Mouse (Mus musculus): ENCODE measurements at regions not wholly inside any gene's neighbourhood (a gene's known extent, or its start where the extent isn't known, plus 50 kb on each side); places are given as distances from the start of the nearest gene placed in this dataset.

DNA sequence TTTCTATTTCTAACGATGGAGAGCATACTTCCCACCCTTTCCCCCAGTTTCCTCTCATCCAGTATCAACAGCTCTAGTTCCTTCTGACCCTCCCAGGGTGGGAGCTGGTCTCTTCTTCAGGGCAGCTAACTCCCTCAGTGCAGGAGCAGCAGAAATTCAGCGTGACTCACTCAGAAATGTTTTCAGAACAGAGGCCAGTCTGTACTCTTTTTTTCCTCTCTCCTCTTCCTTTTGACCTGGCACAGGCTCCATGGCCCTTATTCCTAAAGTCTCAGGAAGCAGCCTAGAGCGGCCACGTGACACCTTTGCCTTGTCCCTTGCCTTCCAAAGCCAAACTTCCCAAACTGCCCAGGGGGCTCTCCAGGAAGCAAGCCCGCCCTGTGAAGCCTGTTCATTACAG is 55.4 kb downstream of the Pja1 start:
- DNase-seq (ENCODE audit: extremely low read depth, low read depth): no peak

DNA sequence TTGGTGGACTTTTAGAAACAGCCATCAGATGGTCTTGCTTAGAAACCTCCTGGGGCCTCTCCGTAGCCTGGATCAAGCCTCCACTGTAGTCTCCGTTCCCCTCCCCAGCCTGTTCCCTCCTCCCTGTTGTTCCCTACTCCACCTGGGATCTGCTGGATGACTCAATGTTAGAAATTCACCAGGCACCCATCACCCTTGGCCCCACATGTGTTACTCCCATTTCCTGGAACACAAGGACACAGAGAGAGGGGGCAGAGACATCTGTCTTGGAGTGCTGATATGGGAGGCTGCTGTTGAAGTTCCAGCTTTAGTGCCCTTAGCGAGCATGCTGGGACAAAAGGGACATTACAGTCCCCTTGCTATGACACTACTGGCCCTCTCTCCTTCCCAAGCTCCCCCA is 60.1 kb downstream of the Pja1 start:
- no peak for DNase-seq (ENCODE audit: extremely low read depth, low read depth)

DNA sequence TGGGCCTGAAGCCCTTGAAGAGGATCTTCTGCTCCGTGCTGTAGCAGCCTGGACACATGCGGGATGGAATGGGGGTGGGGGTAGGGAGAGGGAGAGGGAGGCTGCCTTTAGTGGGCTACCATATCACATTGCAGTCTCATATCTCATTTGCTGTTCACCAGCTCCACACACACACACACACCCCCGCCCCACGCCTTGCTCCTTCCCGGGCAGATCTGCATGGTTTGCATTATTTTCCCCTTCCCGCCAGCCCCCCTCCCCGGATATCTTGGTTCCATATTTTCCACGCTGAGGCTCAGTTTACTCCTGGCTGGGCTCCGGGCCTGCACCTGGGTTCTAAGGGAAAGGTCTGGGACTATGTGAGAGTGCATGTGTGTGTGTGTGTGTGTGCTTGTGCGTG is 61.2 kb downstream of the Pja1 start:
- no peak for DNase-seq (ENCODE audit: extremely low read depth, low read depth)

DNA sequence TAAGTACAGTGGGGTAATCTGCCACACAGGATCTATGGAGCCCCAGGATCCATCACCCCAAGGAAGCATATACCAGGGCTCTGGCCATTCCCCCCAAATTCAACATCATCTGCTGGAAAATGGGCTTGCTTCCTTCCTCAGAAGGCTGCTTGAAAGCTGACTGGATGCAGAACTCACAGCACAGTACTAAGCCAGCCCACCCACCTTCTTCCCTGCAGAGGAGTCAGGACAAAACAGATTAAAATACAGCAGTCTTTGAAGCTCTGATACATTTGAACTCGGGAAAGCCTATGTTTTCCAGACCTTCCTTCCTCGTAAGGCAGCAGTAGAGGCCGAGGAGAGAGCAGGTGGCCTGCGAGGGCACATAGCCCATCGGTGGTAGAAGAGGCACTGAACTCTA is 61.7 kb downstream of the Pja1 start:
- no peak for DNase-seq (ENCODE audit: extremely low read depth, low read depth)

DNA sequence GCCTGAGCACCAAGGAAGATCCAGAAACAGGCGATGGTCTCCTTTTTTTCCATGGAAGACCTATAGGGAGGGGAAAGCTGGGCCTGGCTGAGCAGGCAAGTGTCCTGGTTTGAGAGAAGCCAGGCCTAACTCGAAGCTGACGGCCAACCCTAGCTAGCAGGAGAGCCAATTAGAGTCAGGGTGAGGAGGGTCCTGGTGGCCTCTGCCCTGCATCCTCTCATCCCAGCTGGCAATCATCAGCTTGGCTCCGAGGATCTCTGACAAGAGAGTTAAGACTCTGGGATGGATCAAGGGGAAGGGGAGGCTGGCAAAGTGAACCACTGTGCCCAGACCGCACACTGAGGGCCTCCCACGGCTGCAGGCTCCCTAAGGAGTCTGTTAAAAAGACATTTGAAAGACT is 62.3 kb downstream of the Pja1 start:
- DNase-seq (ENCODE audit: extremely low read depth, low read depth): no peak

DNA sequence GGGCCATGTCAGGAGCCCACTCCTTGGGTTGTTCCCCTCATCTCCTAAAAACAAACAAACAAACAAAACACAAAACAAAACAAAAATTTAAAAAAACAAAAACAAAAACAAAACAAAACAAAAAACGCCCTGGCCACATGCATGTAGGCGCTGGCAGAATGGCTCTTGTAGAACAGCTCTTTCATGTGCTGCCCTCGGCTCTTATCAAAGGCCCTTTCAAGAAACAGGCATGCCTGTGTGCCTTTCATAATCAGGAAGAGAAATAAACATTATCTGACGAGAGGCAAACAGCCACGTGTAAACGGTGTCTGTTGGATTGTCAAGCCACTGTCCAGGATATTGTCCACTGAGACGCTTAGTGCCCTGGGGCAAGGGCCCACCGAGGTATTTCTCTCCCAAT is 65.2 kb downstream of the Pja1 start:
- no peak for DNase-seq (ENCODE audit: extremely low read depth, low read depth)

DNA sequence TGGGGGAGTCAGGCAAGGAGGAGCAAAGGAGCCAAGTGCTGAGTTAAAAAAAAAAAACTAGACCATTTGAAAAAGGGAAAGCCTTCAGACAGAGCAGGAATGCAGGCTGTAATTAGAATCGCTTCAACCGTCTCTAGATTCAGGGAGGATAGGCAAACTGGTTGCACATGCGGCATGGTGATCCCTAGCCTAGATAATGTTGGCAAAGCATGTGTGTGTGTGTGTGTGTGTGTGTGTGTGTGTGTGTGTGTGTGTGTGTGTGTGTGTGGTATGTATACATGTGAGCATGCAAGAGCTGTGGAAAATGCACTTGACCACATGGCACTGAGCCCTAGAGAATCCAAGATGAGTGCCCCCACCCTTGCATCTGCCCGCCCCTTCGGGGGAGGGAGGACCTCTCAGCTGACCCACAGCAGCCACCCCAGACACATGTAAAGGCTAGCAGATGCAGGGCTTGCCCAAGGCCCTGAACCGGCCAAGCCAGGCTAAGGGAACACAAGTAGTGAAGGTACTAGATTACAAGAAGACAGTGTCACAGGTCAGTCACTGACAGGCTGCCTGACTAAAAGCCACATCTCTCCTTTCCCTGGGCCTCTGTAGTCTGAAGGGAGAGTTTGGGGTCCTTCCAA is 67.4 kb downstream of the Pja1 start:
- DNase-seq (ENCODE audit: extremely low read depth, low read depth): no peak

DNA sequence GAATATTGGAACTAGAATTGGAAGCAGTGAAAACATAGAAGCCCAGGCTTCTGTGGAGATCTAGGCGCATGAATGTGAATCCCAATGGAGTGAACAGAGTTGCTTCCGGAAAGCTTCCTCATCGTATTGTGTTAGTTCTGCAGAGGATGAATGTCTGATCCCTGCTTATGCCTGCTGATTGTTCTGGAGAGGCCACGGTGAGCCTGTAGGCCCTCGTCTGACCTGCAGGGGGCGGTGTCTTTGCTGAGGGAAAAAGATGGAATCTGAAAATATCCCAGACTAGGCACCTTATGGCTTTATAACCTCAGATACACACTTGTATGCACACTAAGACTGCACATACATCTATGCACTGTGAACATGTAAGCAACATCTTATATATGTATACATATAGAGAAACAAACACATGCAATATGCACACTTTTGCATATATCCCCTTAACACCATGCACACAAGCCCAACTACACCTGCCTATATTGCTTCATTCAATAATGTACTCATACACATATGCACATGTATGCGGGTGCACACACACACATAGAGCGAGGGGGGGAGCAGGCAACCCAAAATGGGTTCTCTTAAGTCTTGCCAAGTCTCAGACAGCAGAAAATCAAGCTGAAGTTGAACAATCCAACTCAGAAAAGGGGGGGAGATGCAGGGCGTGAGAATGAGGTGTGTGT is 68.1 kb downstream of the Pja1 start:
- no peak for DNase-seq (ENCODE audit: extremely low read depth, low read depth)

DNA sequence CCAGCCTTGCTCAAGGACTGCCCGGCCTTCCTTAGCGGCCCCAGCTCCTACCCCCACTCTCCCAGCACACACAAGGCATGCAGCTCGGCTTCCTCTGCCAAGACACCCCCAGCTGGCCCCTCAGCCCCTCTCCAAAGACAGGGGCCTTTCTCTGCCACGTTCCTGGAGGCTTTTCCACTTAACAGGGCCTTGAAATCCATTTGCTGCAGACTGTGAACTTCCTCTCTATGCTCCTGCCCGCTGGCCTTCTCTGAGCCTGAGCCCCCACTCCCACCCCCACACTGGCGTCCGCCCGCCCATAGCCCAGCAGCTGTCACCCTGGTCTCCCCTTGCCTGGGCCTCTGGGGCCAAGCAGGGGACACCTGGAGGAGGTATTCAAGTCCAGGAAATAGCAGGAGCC is 73.7 kb downstream of the Pja1 start:
- no peak for DNase-seq (ENCODE audit: extremely low read depth, low read depth)

DNA sequence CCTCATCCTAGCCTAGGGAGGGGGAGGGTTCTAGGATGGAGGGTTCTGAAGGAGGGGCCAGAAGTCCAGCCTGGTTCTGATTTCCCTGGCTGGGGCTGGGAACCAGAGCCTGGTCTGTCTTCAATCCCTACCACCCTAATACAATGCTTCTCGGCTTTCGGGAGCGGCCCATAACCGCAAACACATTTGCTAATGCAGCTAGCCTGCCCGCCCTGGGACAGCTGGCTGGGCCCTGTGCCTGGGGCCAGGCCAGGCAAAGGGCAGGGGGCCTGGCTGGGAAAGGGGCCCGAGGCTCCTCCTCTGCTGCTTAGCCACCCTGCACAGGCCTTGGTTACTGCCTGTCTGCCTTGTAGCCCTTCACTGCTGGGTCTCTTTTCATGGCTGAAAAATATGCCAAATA is 74.9 kb downstream of the Pja1 start:
- DNase-seq (ENCODE audit: extremely low read depth, low read depth): no peak

DNA sequence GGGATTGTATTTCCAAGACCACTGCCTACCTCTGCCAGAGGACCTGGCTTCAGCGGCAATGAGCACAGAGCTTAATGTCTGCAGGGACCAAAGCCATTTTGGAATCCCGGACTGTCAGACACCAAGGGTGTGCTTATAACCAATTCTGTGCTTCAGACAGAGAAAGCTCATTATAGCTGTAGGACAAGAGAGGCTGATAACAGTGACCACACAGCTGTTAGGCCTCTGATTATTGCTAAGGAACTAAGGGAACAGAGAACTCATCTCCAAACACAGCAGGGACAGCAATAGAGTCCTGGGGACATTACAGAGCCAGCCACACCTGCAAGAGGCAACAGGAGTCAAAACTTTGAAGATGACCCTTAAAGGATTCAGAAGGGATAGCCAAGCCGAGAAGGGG is 76.0 kb downstream of the Pja1 start:
- DNase-seq (ENCODE audit: extremely low read depth, low read depth): no peak

DNA sequence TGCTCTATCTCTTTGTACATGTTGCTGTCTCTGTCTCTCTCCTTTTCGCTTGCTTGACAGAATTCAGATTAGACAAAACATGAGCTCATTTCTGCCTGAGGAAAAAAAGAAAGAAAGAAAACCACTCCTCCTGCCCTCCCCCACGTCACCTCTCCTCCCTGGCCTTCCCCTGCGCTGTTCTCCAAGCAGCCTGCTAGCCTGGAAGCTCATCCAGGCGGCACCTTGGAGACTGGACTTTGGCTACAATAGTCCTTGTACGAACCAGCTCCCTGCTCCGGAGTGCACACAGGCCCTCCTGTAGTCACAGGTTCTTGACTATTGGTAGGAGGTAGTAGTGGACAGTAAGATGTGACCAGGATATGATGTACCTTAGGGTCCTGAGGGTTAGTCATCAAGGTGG is 79.4 kb downstream of the Pja1 start:
- DNase-seq (ENCODE audit: extremely low read depth, low read depth): no peak

DNA sequence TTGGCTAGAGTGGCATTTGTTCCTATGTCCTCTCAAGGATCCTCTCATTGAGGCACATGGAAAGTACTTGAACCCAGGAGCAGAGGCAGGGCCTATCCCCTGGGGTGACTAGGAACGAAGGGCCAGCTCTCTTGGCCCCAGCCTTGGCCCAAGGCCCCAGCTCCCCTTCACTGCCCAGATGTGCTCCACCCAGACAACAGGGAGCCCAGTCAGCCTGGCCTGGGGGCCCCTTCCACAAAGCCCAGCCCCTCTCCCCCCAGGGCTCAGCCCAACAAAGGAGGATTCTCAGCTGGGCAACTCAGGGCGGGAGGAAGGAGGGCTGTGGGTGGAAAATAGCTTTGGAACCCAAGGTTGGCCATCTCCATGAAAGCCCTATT is 80.6 kb downstream of the Pja1 start:
- DNase-seq (ENCODE audit: extremely low read depth, low read depth): no peak

DNA sequence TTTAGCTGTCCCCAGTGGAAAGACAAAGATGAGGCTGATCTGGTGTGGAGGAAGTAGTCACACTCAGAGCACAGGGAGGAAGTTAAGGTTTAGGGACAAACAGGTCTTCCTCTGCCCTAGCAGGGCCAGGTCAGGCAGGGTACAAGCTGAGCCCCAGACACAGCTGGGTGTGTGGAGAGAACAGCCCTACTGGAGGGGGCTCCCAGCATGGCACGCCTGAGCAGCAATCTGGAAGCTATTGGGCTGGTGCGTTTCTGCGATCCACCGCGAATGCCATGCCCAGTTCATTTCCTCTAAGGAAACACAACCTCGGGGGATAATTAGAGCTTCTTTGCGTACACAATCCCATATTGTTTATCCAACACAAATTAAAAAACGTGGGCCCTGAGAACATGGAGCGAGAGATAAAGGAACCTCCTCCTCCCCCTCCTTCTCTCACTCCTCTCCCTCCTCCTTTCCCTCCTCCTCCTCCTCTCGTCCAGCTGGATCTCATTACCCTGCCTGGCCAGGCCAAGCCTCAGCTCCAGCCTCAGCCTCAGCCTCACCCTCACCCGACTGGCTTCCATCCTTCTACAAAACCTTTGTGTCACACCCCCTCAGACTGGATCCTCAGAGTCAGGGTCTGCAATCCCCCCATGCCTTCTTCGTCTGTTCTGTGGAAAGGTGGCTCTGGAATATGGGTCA is 81.2 kb downstream of the Pja1 start:
- DNase-seq (ENCODE audit: extremely low read depth, low read depth): no peak

DNA sequence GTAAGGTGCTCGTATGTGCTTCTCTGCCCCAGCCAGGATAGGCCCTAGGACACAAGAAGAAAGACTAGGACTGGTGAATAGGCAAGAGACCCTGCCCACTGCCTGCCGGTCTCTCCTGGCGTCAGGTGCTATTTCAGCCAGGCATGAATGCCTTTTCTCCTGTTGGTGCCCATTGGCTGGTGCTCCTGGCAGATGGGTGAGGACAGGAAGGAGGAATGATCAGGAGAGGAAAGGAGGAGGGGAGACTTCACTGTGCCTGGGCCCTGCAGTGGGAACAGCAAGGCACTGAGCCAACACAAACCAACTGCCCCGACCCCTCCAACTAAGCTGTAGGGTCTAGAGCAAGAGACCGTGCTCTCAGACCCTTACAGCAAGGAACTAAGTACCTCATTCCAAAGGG is 100.4 kb downstream of the Pja1 start:
- no peak for DNase-seq (ENCODE audit: extremely low read depth, low read depth)

DNA sequence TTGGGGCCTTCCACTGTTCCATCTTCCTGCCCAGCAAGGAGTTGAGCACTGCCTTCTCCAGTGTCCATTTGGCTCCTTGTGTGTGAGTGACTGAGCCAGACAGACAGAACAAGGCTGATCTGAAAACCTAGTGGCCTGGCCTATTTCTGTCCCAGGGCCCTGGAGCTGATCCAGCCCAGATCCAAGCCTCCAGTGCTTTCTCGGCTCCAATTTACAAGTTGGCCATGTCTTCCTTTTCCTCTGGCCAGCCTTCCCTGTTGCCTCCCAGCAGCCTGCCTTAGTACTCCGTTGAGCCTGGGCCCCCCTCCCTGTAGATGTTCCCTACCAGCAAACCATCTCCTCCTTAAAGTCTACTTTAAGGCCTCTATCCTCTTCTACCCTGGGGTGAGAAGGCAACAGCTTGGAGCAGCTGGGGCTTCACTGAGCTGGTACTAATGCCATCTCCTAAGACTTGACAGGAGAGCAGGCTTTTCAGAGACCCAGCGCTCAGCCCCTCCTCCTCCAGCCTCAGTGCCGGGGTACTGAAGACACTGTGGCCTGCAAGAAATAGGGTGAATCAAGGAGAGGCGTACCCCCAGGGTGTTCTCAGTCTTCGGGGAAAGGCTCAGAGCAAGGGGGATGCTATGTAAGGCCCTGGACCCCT is 101.7 kb downstream of the Pja1 start:
- DNase-seq (ENCODE audit: extremely low read depth, low read depth): no peak

DNA sequence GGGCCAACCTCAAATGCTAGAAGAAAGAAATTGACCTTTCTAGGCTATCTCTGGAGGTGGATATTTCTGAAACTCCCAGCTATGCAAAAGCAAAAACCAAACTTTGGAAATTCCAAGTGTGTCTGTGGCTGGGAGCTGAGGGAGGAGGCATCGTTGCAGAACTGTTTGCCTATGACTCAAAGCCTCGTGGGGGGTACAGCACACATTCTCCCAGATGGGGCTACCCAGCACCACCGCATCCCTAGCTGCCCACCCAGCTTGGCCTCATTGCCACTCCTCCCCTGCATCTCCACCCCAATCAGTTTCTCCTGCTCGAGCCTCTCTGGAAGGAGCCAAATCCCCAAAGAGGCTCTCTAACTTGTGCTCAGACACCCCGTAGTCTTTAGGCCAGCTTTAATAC is 107.0 kb downstream of the Pja1 start:
- DNase-seq (ENCODE audit: extremely low read depth, low read depth): no peak

DNA sequence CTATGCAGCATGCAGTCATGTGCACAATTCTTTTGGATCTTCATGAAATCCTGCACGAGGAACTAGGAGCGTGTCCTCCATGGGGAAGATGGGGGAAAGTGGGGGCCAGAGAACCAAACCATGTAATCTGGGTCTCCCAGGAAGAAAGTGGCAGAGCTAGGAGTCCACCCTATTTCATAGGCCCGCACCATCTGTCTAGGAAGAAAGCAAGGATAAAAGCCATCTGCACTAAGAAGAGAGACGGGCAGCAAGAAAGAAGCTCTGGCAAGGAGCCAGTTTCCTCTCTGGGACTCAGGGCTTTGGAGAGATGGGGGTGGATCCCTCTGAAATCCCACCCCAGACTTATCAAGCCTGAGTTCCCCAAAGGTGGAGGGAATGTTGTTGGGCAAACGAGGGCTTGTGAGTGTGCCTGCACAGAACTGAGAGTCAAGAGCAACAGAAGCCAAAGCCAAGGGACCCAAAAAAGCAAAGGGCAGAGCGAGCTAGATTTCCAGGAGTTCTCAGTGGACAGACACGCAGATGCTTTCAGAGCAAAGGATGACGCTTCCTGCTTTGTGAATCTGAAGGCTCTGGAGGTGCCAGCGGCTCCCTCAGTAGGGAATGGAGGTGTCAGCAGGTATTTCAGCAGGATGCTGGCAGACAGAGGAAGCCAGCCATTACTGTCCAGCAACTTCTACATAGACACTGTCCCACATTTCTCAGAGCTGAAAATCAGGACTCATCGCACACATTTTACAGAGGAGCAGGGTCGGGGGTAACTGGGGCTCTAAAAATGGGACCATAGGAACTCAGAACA is 110.8 kb downstream of the Pja1 start:
- DNase-seq (ENCODE audit: extremely low read depth, low read depth): no peak

DNA sequence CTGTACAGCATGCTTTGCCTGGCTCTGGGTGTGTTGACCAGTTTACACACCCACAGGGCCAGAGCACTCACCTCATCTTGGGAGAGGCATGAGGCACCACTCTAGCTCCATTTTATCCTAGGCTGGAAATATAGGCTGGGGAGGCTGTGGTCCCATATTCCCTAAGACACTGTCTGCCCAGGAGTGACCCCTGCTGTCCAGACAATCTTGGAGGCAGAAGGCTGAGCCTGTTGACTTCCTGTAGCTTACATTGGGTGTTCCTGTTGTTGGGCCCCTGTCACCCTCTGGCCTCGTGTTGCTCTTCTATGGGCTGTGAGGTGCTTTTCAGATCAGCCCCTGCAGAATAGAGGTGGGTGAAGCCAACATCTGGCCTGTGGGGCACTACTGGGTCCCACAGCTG is 112.3 kb downstream of the Pja1 start:
- no peak for DNase-seq (ENCODE audit: extremely low read depth, low read depth)

DNA sequence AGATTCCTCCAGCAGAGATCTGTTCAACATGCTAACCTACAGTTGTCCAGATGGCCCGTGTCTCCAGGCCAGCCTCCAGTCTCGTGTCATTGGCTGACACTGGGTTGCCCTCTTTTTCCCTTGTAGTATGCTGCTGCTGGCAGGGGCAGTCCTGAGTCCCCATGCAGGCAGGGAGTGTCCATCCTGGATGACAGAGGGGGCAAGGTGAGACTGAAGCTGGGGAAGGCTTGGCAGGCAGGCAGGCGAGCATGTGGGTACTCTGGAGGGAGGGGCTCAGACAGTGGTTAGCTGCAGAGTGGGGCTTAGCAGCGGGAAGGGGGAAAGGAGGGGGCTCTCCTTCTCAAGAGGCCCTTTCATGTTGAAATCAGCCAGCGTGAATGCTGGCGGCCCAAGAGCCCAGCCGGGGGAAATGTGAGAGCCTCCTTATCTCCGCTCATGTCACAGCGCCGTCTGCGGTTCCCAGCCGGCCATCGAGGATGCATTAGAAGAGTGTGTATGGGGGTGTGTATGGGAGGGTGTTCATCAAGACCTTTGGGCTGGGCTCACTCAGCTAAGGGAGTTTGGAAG is 112.9 kb downstream of the Pja1 start:
- DNase-seq (ENCODE audit: extremely low read depth, low read depth): no peak

DNA sequence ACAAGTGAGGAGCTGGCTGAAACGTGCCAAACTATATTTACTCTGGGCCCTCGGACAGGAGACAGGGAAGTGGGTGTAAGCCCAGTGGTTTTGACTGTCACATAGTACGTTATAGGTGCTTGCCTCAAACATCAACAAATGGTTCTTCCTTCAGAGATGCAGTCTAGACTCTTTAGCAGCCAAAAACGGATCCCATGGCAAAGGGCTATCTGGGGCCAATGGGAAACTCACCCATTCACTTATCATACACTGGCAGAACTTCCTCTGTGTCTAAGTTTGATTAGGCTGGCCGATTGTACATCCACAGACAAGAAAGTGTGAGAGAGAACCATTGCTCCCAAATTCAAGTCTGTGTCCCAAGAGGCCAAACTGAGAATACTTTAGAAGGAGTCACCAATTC is 115.9 kb downstream of the Pja1 start:
- DNase-seq (ENCODE audit: extremely low read depth, low read depth): peak; percentile 57

Measured in MEL-GATA-1-ER (cell line).